Mouse (Mus musculus): ENCODE data around the gene Crocc.

DNA sequence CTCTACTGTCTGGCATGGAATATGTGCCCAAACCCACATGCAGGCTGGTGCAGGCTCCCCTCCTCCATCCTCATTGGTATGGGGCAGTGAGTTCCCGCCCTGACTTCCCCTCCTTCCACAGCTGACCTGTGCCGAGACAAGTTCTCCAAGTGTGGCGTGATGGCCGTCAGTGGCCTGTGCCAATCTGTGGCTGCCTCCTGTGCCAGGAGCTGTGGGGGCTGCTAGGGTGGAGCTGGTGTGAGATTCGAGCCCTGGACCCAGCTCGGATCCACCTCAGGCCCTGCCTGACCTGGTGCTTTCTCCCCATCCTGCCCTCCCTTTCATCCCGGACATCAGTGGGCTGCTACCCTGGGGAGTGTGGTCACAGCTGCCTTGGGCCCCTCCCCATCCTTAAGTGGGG, 45.0 kb downstream of the Crocc start:
- TF ChIP-seq CTCF (IDR thresholded peaks at IDR 0.05; ENCODE audit: extremely low read depth, insufficient read length, insufficient replicate concordance, low read depth, low read length) (no peak), POLR2A (IDR thresholded peaks at IDR 0.05; ENCODE audit: low read depth, low read length) (no peak)
